Mouse (Mus musculus) MEL (cell line): Measurements from ENCODE around the gene Oscp1. TPM values are rescaled to one million over a fixed set of nuclear protein-coding genes. Genes with fewer than 3 reads are reported as not detected.

Source experiments
- DNase-seq: peaks from one replicate; pipeline ENCODE4 v3.0.0; 2011; ENCODE audit warnings: low read depth, low spot score
- H3K27ac ChIP-seq: 2 replicates; pipeline ENCODE4 v1.5.1; 2012; ENCODE audit warnings: low read depth, mild to moderate bottlenecking, control low read depth, low read length, moderate library complexity; ENCODE audit not compliant: control insufficient read depth
- H3K27me3 ChIP-seq, 2 experiments: fragments of 150-350 bp in 1 of 2; sonication (generic) in 1 of 2; 2 replicates each; pipeline ENCODE4 v1.6.1; 2012; ENCODE audit warnings: low read length in 2 of 2, mild to moderate bottlenecking in 2 of 2, improper control_type of control experiment in 1 of 2, moderate library complexity in 1 of 2; ENCODE audit not compliant: insufficient read depth in 2 of 2, control insufficient read depth in 1 of 2
- H3K36me3 ChIP-seq, 2 experiments: 2 replicates each; pipeline ENCODE4 v1.6.1; 2012 to 2014; ENCODE audit warnings: low read length in 2 of 2, improper control_type of control experiment in 1 of 2, inconsistent platforms in 1 of 2, mild to moderate bottlenecking in 1 of 2; ENCODE audit not compliant: insufficient read depth in 2 of 2, control insufficient read depth in 1 of 2
- H3K4me1 ChIP-seq, 2 experiments: fragments of 150-350 bp in 1 of 2; sonication (generic) in 1 of 2; 2 replicates each; pipeline ENCODE4 v1.6.1; 2012; ENCODE audit warnings: low read length in 2 of 2, improper control_type of control experiment in 1 of 2, mild to moderate bottlenecking in 1 of 2; ENCODE audit not compliant: insufficient read depth in 2 of 2, control insufficient read depth in 1 of 2
- H3K4me3 ChIP-seq, 2 experiments: fragments of 150-350 bp in 1 of 2; sonication (generic) in 1 of 2; 2 replicates each; pipeline ENCODE4 v1.5.1; 2012; ENCODE audit warnings: low read depth in 2 of 2, low read length in 2 of 2, mild to moderate bottlenecking in 2 of 2, moderate library complexity in 2 of 2, control low read depth in 1 of 2, improper control_type of control experiment in 1 of 2; ENCODE audit not compliant: control insufficient read depth in 1 of 2, insufficient read depth in 1 of 2
- H3K79me2 ChIP-seq: 2 replicates; pipeline ENCODE4 v1.6.1; 2012; ENCODE audit warnings: mild to moderate bottlenecking, low read length, moderate library complexity; ENCODE audit not compliant: control insufficient read depth, poor library complexity, insufficient read depth
- H3K9ac ChIP-seq: 2 replicates; pipeline ENCODE4 v1.6.1; 2012; ENCODE audit warnings: low read depth, mild to moderate bottlenecking, control low read depth, low read length, moderate library complexity; ENCODE audit not compliant: control insufficient read depth, poor library complexity, severe bottlenecking
- H3K9me3 ChIP-seq: fragments of 150-350 bp; sonication (generic); replicated peaks from 2 replicates; pipeline ENCODE4 v1.6.1; 2012; ENCODE audit warnings: mild to moderate bottlenecking, low read length, improper control_type of control experiment, moderate library complexity; ENCODE audit not compliant: insufficient read depth
- CHD1 ChIP-seq: IDR thresholded peaks from 2 replicates; pipeline ENCODE4 v1.6.1; 2012; ENCODE audit warnings: low read depth, mild to moderate bottlenecking, inconsistent platforms, low read length, improper control_type of control experiment
- CTCF ChIP-seq, 3 experiments: IDR thresholded peaks in 2 of 3; conservative IDR thresholded peaks in 1 of 3; 2 replicates each; pipeline ENCODE4 v1.5.1; 2011 to 2012; ENCODE audit warnings: low read length in 3 of 3, low read depth in 2 of 3, mild to moderate bottlenecking in 2 of 3, improper control_type of control experiment in 1 of 3, inconsistent platforms in 1 of 3, mixed read lengths in 1 of 3, moderate library complexity in 1 of 3; ENCODE audit not compliant: control insufficient read depth in 1 of 3, insufficient read depth in 1 of 3, poor library complexity in 1 of 3, severe bottlenecking in 1 of 3
- ELF1 ChIP-seq: IDR thresholded peaks from 2 replicates; pipeline ENCODE4 v1.6.1; 2014; ENCODE audit warnings: low read depth, mild to moderate bottlenecking, inconsistent platforms, low read length, improper control_type of control experiment, moderate library complexity
- EP300 ChIP-seq, 2 experiments: IDR thresholded peaks; 2 replicates each; pipeline ENCODE4 v1.6.1; 2011; ENCODE audit warnings: improper control_type of control experiment in 2 of 2, low read length in 2 of 2, low read depth in 1 of 2, mild to moderate bottlenecking in 1 of 2
- ETS1 ChIP-seq: IDR thresholded peaks from 2 replicates; pipeline ENCODE4 v1.6.1; 2012; ENCODE audit warnings: low read depth, mild to moderate bottlenecking, inconsistent platforms, low read length, improper control_type of control experiment, moderate library complexity
- HCFC1 ChIP-seq: IDR thresholded peaks from 2 replicates; pipeline ENCODE4 v1.6.1; 2012; ENCODE audit warnings: low read depth, mild to moderate bottlenecking, inconsistent platforms, low read length, improper control_type of control experiment, moderate library complexity
- JUND ChIP-seq: IDR thresholded peaks from 2 replicates; pipeline ENCODE4 v1.6.1; 2011; ENCODE audit warnings: low read depth, mild to moderate bottlenecking, improper control_type of control experiment, low read length
- KAT2A ChIP-seq: conservative IDR thresholded peaks from 2 replicates; pipeline ENCODE4 v1.6.1; 2012; ENCODE audit warnings: low read depth, low read length, improper control_type of control experiment, inconsistent platforms
- MAZ ChIP-seq: IDR thresholded peaks from 2 replicates; pipeline ENCODE4 v1.6.1; 2012; ENCODE audit warnings: low read depth, mild to moderate bottlenecking, inconsistent platforms, low read length, improper control_type of control experiment
- MXI1 ChIP-seq: IDR thresholded peaks from 2 replicates; pipeline ENCODE4 v1.6.1; 2011; ENCODE audit warnings: mild to moderate bottlenecking, low read depth, low read length, improper control_type of control experiment
- MYB ChIP-seq: IDR thresholded peaks from 2 replicates; pipeline ENCODE4 v1.6.1; 2011; ENCODE audit warnings: mild to moderate bottlenecking, low read depth, low read length, improper control_type of control experiment
- MYC ChIP-seq: IDR thresholded peaks from 2 replicates; pipeline ENCODE4 v1.6.1; 2011; ENCODE audit warnings: low read depth, mild to moderate bottlenecking, low read length, improper control_type of control experiment, moderate library complexity
- POLR2A ChIP-seq, 2 experiments: IDR thresholded peaks; 2 replicates each; pipeline ENCODE4 v1.6.1; 2011 to 2012; ENCODE audit warnings: low read length in 2 of 2, mild to moderate bottlenecking in 2 of 2, control low read depth in 1 of 2, improper control_type of control experiment in 1 of 2, low read depth in 1 of 2, moderate library complexity in 1 of 2; ENCODE audit not compliant: control insufficient read depth in 1 of 2, insufficient read depth in 1 of 2, poor library complexity in 1 of 2
- POLR2AphosphoS2 ChIP-seq: IDR thresholded peaks from 2 replicates; pipeline ENCODE4 v1.6.1; 2011; ENCODE audit warnings: low read length, improper control_type of control experiment
- POLR2AphosphoS5 ChIP-seq: IDR thresholded peaks from 2 replicates; pipeline ENCODE4 v1.6.1; 2012; ENCODE audit warnings: low read depth, borderline replicate concordance, mild to moderate bottlenecking, inconsistent platforms, low read length, moderate library complexity, mixed read lengths
- RAD21 ChIP-seq: IDR thresholded peaks from 2 replicates; pipeline ENCODE4 v1.6.1; 2011; ENCODE audit warnings: mild to moderate bottlenecking, low read depth, low read length, improper control_type of control experiment
- RCOR1 ChIP-seq: IDR thresholded peaks from 2 replicates; pipeline ENCODE4 v1.6.1; 2012; ENCODE audit warnings: low read depth, mild to moderate bottlenecking, inconsistent platforms, low read length, improper control_type of control experiment
- SIN3A ChIP-seq: IDR thresholded peaks from 2 replicates; pipeline ENCODE4 v1.6.1; 2012; ENCODE audit warnings: low read length, improper control_type of control experiment, inconsistent platforms
- SMC3 ChIP-seq: IDR thresholded peaks from 2 replicates; pipeline ENCODE4 v1.6.1; 2011; ENCODE audit warnings: low read depth, low read length, improper control_type of control experiment
- TAL1 ChIP-seq: IDR thresholded peaks from 2 replicates; pipeline ENCODE4 v1.6.1; 2012; ENCODE audit warnings: mild to moderate bottlenecking, inconsistent platforms, low read length, moderate library complexity, mixed read lengths
- TBP ChIP-seq: IDR thresholded peaks from 2 replicates; pipeline ENCODE4 v1.8.0; 2011; ENCODE audit warnings: low read depth, low read length, improper control_type of control experiment
- USF1 ChIP-seq: IDR thresholded peaks from 2 replicates; pipeline ENCODE4 v1.6.1; 2014; ENCODE audit warnings: low read depth, mild to moderate bottlenecking, inconsistent platforms, low read length, improper control_type of control experiment, moderate library complexity
- USF2 ChIP-seq, 2 experiments: IDR thresholded peaks; 2 replicates each; pipeline ENCODE4 v1.6.1; 2011 to 2012; ENCODE audit warnings: improper control_type of control experiment in 2 of 2, low read length in 2 of 2, borderline replicate concordance in 1 of 2, inconsistent platforms in 1 of 2, low read depth in 1 of 2, mild to moderate bottlenecking in 1 of 2; ENCODE audit not compliant: insufficient read depth in 1 of 2
- ZC3H11A ChIP-seq: IDR thresholded peaks from 2 replicates; pipeline ENCODE4 v1.6.1; 2012; ENCODE audit warnings: low read depth, mild to moderate bottlenecking, inconsistent platforms, low read length, improper control_type of control experiment
- ZNF384 ChIP-seq: IDR thresholded peaks from 2 replicates; pipeline ENCODE4 v1.6.1; 2012; ENCODE audit warnings: low read depth, mild to moderate bottlenecking, inconsistent platforms, low read length, improper control_type of control experiment
- polyA plus RNA-seq, 2 experiments: library from polyadenylated mRNA; stranded (reverse) in 1 of 2; unstranded in 1 of 2; fragments of >175 nt in 1 of 2; fragments of >200 nt in 1 of 2; gene quantifications; 2 replicates each; pipeline versions ENCODE4 v1.2.1 to v1.2.4; 2012; ENCODE audit warnings: low replicate concordance in 2 of 2, low read depth in 1 of 2; ENCODE audit not compliant: insufficient read length in 2 of 2, insufficient read depth in 1 of 2, missing spikeins in 1 of 2
- total RNA-seq: library from RNA; depleted of rRNA; stranded (reverse); fragments of 300-350 nt; gene quantifications from 2 replicates; pipeline ENCODE4 v1.2.3, GENCODE M21; 2012

Oscp1 gene
- total and polyA plus RNA-seq, 3 experiments, result 5.7 to 7.6 TPM; not detected in 1

- Histone ChIP-seq H3K36me3 (peaks cover 0 to 6% of the 10 kb centered on the region in 2 experiments; a peak in 2 of 4 replicates), H3K4me1 (peaks cover 3 to 7% of the 10 kb centered on the region in 2 experiments; a peak in 3 of 4 replicates), H3K9ac (no peak overlapping the region), H3K9me3 (no peaks in the 10 kb centered on the region), H3K27ac (no peak overlapping the region), H3K27me3 (no peaks in the 10 kb centered on the region), H3K4me3 (no peak overlapping the region), H3K79me2 (no peaks in the 10 kb centered on the region; the same call in 1 of the 2 replicates)
- TF ChIP-seq TBP (no peak), MXI1 (peak; percentile 36; the same call in 1 of the 2 replicates), RAD21 (peak; percentile 78), MAZ (0 out of 2 replicates have a peak, but pooled peaks have one; percentile 35), RCOR1 (no peak), POLR2AphosphoS2 (no peak), USF1 (no peak), POLR2A (IDR thresholded peaks at IDR 0.05; ENCODE audit: control insufficient read depth in 1 of 2, insufficient read depth in 1 of 2, low read depth in 1 of 2, low read length in 2 of 2, poor library complexity in 1 of 2) (no peak), ZC3H11A (peak; percentile 62), HCFC1 (0 out of 2 replicates have a peak, but pooled peaks have one; percentile 15), ELF1 (no peak), SMC3 (peak; percentile 74), POLR2AphosphoS5 (no peak), SIN3A (0 out of 2 replicates have a peak, but pooled peaks have one; percentile 43), CHD1 (no peak), MYC (no peak), TAL1 (no peak), CTCF (IDR thresholded peaks at IDR 0.05 in 2 of 3, conservative IDR thresholded peaks at IDR 0.05 in 1 of 3; ENCODE audit: control insufficient read depth in 1 of 3, insufficient read depth in 1 of 3, low read depth in 2 of 3, low read length in 3 of 3, poor library complexity in 1 of 3, severe bottlenecking in 1 of 3) (peak; percentile 83 to 94 (median 87)), KAT2A (no peak), ETS1 (no peak), EP300 (IDR thresholded peaks at IDR 0.05; ENCODE audit: low read depth in 1 of 2, low read length in 2 of 2) (no peak), JUND (no peak), USF2 (IDR thresholded peaks at IDR 0.05; ENCODE audit: borderline replicate concordance in 1 of 2, insufficient read depth in 1 of 2, low read depth in 1 of 2, low read length in 2 of 2) (no peak), MYB (no peak), ZNF384 (peak; percentile 72)
- peak; percentile 72 for DNase-seq
Observed at GRCm38 (mm10) chr4:126062856-126063255, 4.5 kb downstream of the Oscp1 start.
